Mouse (Mus musculus) heart, embryonic 15.5 days (tissue): ENCODE measurements at regions not wholly inside any gene's neighbourhood (a gene's known extent, or its start where the extent isn't known, plus 50 kb on each side); places are given as distances from the start of the nearest gene placed in this dataset.

Experiments used
- ATAC-seq: fragments of 200-750 bp; cut with Nextera tagmentation; replicated peaks from 2 replicates; pipeline ENCODE4 v1.8.0; 2017; ENCODE audit warnings: low read depth, moderate TSS enrichment; ENCODE audit not compliant: insufficient number of reproducible peaks, insufficient read depth, low FRiP score
- H3K27ac ChIP-seq: fragments of 300-500 bp; sonication (generic); 2 replicates; pipeline ENCODE4 v1.5.1; 2015; ENCODE audit warnings: mild to moderate bottlenecking, inconsistent platforms
- H3K27me3 ChIP-seq: fragments of 300-500 bp; sonication (generic); 2 replicates; pipeline ENCODE4 v1.6.1; 2015; ENCODE audit warnings: inconsistent platforms
- H3K36me3 ChIP-seq: fragments of 300-500 bp; sonication (generic); 2 replicates; pipeline ENCODE4 v1.6.1; 2015; ENCODE audit warnings: mild to moderate bottlenecking, inconsistent platforms
- H3K4me1 ChIP-seq: fragments of 300-500 bp; sonication (generic); replicated peaks from 2 replicates; pipeline ENCODE4 v1.6.1; 2015; ENCODE audit warnings: inconsistent platforms
- H3K4me2 ChIP-seq: fragments of 300-500 bp; sonication (generic); 2 replicates; pipeline ENCODE4 v1.6.1; 2015; ENCODE audit warnings: inconsistent platforms, mild to moderate bottlenecking, moderate library complexity
- H3K4me3 ChIP-seq: fragments of 300-500 bp; sonication (generic); 2 replicates; pipeline ENCODE4 v1.5.1; 2015; ENCODE audit warnings: mild to moderate bottlenecking, inconsistent platforms
- H3K9ac ChIP-seq: fragments of 300-500 bp; sonication (generic); 2 replicates; pipeline ENCODE4 v1.6.1; 2015; ENCODE audit warnings: mild to moderate bottlenecking, inconsistent platforms
- H3K9me3 ChIP-seq: fragments of 300-500 bp; sonication (generic); replicated peaks from 2 replicates; pipeline ENCODE4 v1.6.1; 2016; ENCODE audit warnings: inconsistent platforms
- WGBS: fragments of 180-500 bp; shearing (Covaris S2); methylation state at CpG from one replicate; pipeline ENCODE4 v1.1.7; 2015; ENCODE audit warnings: mixed read lengths; 5-methylcytosine and 5-hydroxymethylcytosine counted together

GRCm38 (mm10) chr3:147180711-147181110 lies 328.5 kb downstream of the Ttll7 start:
- no peaks in the 10 kb centered on the region for H3K27me3 ChIP-seq
- ATAC-seq, result no peak
- no peak overlapping the region for H3K4me2 ChIP-seq
- H3K9ac ChIP-seq, result no peak overlapping the region
- WGBS, result 73% methylated on average over 4 of the region's 4 CpGs
- H3K4me3 ChIP-seq, result no peak overlapping the region
- H3K4me1 ChIP-seq, result peaks cover 16% of the 10 kb centered on the region
- H3K9me3 ChIP-seq, result no peaks in the 10 kb centered on the region
- no peaks in the 10 kb centered on the region for H3K36me3 ChIP-seq
- no peak overlapping the region for H3K27ac ChIP-seq

GRCm38 (mm10) chr3:147181501-147182365 lies 329.6 kb downstream of the Ttll7 start:
- Histone ChIP-seq H3K27me3 (no peaks in the 10 kb centered on the region), H3K4me1 (peaks cover 16% of the 10 kb centered on the region), H3K4me3 (peak overlapping the region; percentile 17; the same call in 1 of the 2 replicates), H3K9me3 (no peaks in the 10 kb centered on the region), H3K4me2 (peak overlapping the region; percentile 50), H3K27ac (peak overlapping the region; percentile 36; the same call in 1 of the 2 replicates), H3K9ac (no peak overlapping the region), H3K36me3 (no peaks in the 10 kb centered on the region)
- WGBS, result 4% methylated on average over 20 of the region's 20 CpGs
- ATAC-seq, result peak; percentile 77

GRCm38 (mm10) chr3:147182366-147182875 lies 330.3 kb downstream of the Ttll7 start:
- no peaks in the 10 kb centered on the region for H3K9me3 ChIP-seq
- H3K4me3 ChIP-seq, result peak overlapping the region; percentile 17; the same call in 1 of the 2 replicates
- peaks cover 16% of the 10 kb centered on the region for H3K4me1 ChIP-seq
- ATAC-seq, result peak; percentile 48
- H3K4me2 ChIP-seq, result peak overlapping the region; percentile 50
- H3K27me3 ChIP-seq, result no peaks in the 10 kb centered on the region
- no peak overlapping the region for H3K9ac ChIP-seq
- H3K27ac ChIP-seq, result peak overlapping the region; percentile 36; the same call in 1 of the 2 replicates
- H3K36me3 ChIP-seq, result no peaks in the 10 kb centered on the region
- WGBS, result 41% methylated on average over 15 of the region's 15 CpGs

- no peak for ATAC-seq
- Histone ChIP-seq H3K4me2 (no peak overlapping the region), H3K36me3 (no peaks in the 10 kb centered on the region), H3K27ac (no peak overlapping the region), H3K4me1 (peaks cover 16% of the 10 kb centered on the region), H3K27me3 (no peaks in the 10 kb centered on the region), H3K4me3 (no peak overlapping the region), H3K9ac (no peak overlapping the region), H3K9me3 (no peaks in the 10 kb centered on the region)
- 74% methylated on average over 11 of the region's 11 CpGs for WGBS
Observed at GRCm38 (mm10) chr3:147183656-147184290, 331.6 kb downstream of the Ttll7 start.

- Histone ChIP-seq H3K36me3 (no peaks in the 10 kb centered on the region), H3K9ac (no peak overlapping the region), H3K4me2 (no peak overlapping the region), H3K9me3 (no peaks in the 10 kb centered on the region), H3K27ac (no peak overlapping the region), H3K4me3 (no peak overlapping the region), H3K27me3 (no peaks in the 10 kb centered on the region), H3K4me1 (no peaks in the 10 kb centered on the region)
- WGBS, result 69% methylated on average over 2 of the region's 2 CpGs
- ATAC-seq, result no peak
Observed at GRCm38 (mm10) chr3:147189737-147190136, 337.6 kb downstream of the Ttll7 start.

- Histone ChIP-seq H3K4me3 (no peak overlapping the region), H3K9ac (no peak overlapping the region), H3K27me3 (no peaks in the 10 kb centered on the region), H3K4me2 (no peak overlapping the region), H3K4me1 (no peaks in the 10 kb centered on the region), H3K9me3 (no peaks in the 10 kb centered on the region), H3K36me3 (no peaks in the 10 kb centered on the region), H3K27ac (no peak overlapping the region)
- no peak for ATAC-seq
- 82% methylated on average over 8 of the region's 8 CpGs for WGBS
Observed at GRCm38 (mm10) chr3:147196626-147197025, 344.5 kb downstream of the Ttll7 start.

- Histone ChIP-seq H3K9ac (no peak overlapping the region), H3K36me3 (no peaks in the 10 kb centered on the region), H3K4me3 (no peak overlapping the region), H3K27me3 (no peaks in the 10 kb centered on the region), H3K4me1 (no peaks in the 10 kb centered on the region), H3K4me2 (no peak overlapping the region), H3K27ac (no peak overlapping the region), H3K9me3 (no peaks in the 10 kb centered on the region)
- no peak for ATAC-seq
- WGBS, result 51% methylated on average over 2 of the region's 2 CpGs
Observed at GRCm38 (mm10) chr3:147197215-147197614, 345.0 kb downstream of the Ttll7 start.

GRCm38 (mm10) chr3:147211127-147211940 lies 359.2 kb downstream of the Ttll7 start:
- Histone ChIP-seq H3K9ac (no peak overlapping the region), H3K36me3 (no peaks in the 10 kb centered on the region), H3K27ac (no peak overlapping the region), H3K27me3 (no peaks in the 10 kb centered on the region), H3K4me3 (no peak overlapping the region), H3K4me1 (no peaks in the 10 kb centered on the region), H3K9me3 (no peaks in the 10 kb centered on the region), H3K4me2 (no peak overlapping the region)
- no peak for ATAC-seq
- WGBS, result 58% methylated on average over 5 of the region's 5 CpGs

- Histone ChIP-seq H3K36me3 (no peaks in the 10 kb centered on the region), H3K27ac (no peak overlapping the region), H3K4me2 (no peak overlapping the region), H3K9me3 (no peaks in the 10 kb centered on the region), H3K27me3 (no peaks in the 10 kb centered on the region), H3K4me3 (no peak overlapping the region), H3K4me1 (no peaks in the 10 kb centered on the region; the same call in 1 of the 2 replicates), H3K9ac (no peak overlapping the region)
- ATAC-seq, result no peak
- 81% methylated on average over 2 of the region's 2 CpGs for WGBS
Observed at GRCm38 (mm10) chr3:147228663-147229062, 376.5 kb downstream of the Ttll7 start.

GRCm38 (mm10) chr3:147230594-147230993 lies 378.4 kb downstream of the Ttll7 start:
- H3K36me3 ChIP-seq, result no peaks in the 10 kb centered on the region
- H3K4me2 ChIP-seq, result no peak overlapping the region
- H3K4me3 ChIP-seq, result no peak overlapping the region
- no peaks in the 10 kb centered on the region for H3K9me3 ChIP-seq
- no peak overlapping the region for H3K27ac ChIP-seq
- WGBS, result 85% methylated on average over 7 of the region's 7 CpGs
- no peaks in the 10 kb centered on the region; the same call in 1 of the 2 replicates for H3K4me1 ChIP-seq
- no peaks in the 10 kb centered on the region for H3K27me3 ChIP-seq
- ATAC-seq, result no peak
- H3K9ac ChIP-seq, result no peak overlapping the region

- 69% methylated on average over 1 of the region's 1 CpGs for WGBS
- Histone ChIP-seq H3K27ac (no peak overlapping the region), H3K9me3 (no peaks in the 10 kb centered on the region), H3K4me3 (no peak overlapping the region), H3K27me3 (no peaks in the 10 kb centered on the region), H3K4me2 (no peak overlapping the region), H3K9ac (no peak overlapping the region), H3K4me1 (no peaks in the 10 kb centered on the region), H3K36me3 (no peaks in the 10 kb centered on the region)
- no peak for ATAC-seq
Observed at GRCm38 (mm10) chr3:147238398-147238797, 386.2 kb downstream of the Ttll7 start.
